Mouse (Mus musculus) mouse embryonic stem cell (cell line): ENCODE results near the gene Sccpdh.
"Not testable (repeated sequence)": the region's sequence is repeated elsewhere in the genome, so short reads cannot be mapped to it uniquely, and the experiment has no call there.

Experiments
- in situ Hi-C, 2 experiments: fragments of 300-500 bp; cut with MboI; formaldehyde crosslinking; loops; 1 replicate in 1 of 2; 3 replicates in 1 of 2; pipeline ENCODE4 v1.14.3; 2019 to 2020; ENCODE audit warnings: low sequenced_read_pairs in 2 of 2, low pct_unique_long_range_greater_than_20kb in 1 of 2, mixed read lengths in 1 of 2; ENCODE audit not compliant: unreplicated experiment in 1 of 2

Sccpdh gene

DNA sequence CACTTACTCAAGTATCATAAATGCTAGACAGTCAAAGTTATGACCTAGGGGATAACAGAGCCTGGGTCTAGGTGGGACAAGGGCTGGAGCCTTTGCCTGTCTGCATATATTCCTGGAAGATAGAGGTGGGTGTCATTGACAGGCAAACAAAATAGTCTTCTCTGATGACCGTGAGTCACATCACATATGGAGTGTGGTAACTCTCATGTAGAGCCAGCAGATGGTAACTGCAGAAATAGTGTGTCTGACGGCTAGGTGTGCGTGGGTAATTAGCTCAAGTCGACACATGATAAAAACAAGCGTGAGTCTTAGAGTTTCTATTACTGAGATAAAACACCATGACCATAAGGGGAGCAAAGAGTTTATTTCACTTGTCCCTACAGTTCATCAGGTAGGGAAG lies 4.9 kb upstream of the Sccpdh start:
- in situ Hi-C loops, result no loop called here

DNA sequence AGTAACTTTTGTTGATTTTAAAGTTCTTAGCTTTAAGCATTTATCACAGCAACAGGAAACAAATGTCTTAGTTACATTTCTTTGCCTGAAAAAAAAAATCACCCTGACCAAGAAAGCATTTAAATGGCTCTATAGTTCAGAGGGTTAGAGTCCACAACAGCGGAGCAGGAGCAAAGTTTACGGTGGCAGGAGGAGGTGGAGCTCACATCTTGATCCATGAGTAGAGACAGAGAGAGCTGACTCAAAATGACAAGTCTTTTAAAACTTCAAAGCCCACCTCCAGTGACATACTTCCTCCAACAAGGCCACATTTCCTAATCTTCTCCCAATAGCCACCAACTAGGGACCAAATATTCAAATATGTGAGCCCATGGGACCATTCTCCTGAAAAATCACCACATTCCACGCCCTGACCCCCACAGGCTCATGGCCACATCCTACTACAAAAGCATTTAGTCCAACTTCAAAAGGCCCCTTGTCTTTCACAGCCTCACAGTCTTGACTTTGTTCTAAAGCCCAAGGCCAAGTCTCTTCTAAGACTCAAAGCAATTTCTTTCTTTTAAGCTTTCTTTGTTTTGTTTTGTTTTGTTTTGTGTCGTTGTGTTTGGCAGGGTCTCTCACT lies 3.6 kb upstream of the Sccpdh start:
- in situ Hi-C loops, result no loop called here

DNA sequence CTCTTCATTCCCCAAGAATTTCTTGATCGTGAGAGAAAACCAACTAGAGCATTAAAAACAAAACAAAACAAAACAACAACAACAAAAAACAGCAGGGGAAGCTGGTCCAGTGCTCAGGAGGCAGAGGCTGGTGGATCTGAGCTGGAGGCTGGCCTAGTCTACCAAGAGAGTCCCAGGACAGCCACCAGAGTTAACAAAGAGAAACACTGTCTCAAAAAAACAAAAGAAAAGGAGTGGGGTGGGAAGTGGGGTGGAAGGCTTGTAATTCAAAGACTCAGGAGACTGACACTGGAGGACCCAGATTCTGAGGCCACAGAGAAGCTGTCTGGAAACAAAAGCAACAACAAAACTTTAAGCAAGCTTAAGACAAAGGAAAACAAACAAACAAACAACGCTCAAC lies 1.0 kb upstream of the Sccpdh start:
- in situ Hi-C loops, result no loop called here

GRCm38 (mm10) chr1:179667450-179667849 lies 560 bp upstream of the Sccpdh start:
- in situ Hi-C loops, result no loop called here

GRCm38 (mm10) chr1:179668836-179669537 lies 977 bp downstream of the Sccpdh start:
- in situ Hi-C loops, result no loop called here

GRCm38 (mm10) chr1:179674355-179674754 lies 6.3 kb downstream of the Sccpdh start:
- in situ Hi-C loops, result no loop called here

GRCm38 (mm10) chr1:179677031-179677430 lies 9.0 kb downstream of the Sccpdh start:
- in situ Hi-C loops, result no loop called here

- in situ Hi-C loops, result no loop called here
These were observed 11.3 kb downstream of the Sccpdh start for GRCm38 (mm10) chr1:179679326-179679725.

- in situ Hi-C loops, result not testable (repeated sequence)
These were observed 14.7 kb downstream of the Sccpdh start for GRCm38 (mm10) chr1:179682753-179683152.

- in situ Hi-C loops, result no loop called here
These were observed 18.3 kb downstream of the Sccpdh start for GRCm38 (mm10) chr1:179686348-179686747.

GRCm38 (mm10) chr1:179686781-179687180 lies 18.8 kb downstream of the Sccpdh start:
- in situ Hi-C loops, result no loop called here

- in situ Hi-C loops, result no loop called here
These were observed 19.3 kb downstream of the Sccpdh start for GRCm38 (mm10) chr1:179687305-179687704.

DNA sequence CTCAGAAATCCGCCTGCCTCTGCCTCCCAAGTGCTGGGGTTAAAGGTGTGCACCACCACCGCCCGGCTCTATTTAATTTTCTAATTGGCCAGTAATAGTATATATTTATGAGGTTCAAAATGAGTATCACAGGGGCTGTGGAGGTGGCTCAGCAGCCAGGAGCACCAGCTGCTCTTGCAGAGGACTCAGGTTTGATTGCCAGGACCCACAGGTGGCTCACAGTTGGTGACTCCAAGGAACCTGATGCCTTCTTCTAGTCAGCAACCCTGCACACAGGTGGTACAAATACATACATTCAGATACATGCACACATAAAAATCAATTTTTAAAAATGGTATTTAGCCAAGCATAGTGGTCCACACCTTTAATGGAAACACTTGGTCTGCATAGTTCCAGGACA lies 20.0 kb downstream of the Sccpdh start:
- in situ Hi-C loops, result no loop called here

GRCm38 (mm10) chr1:179688415-179688814 lies 20.4 kb downstream of the Sccpdh start:
- in situ Hi-C loops, result no loop called here

DNA sequence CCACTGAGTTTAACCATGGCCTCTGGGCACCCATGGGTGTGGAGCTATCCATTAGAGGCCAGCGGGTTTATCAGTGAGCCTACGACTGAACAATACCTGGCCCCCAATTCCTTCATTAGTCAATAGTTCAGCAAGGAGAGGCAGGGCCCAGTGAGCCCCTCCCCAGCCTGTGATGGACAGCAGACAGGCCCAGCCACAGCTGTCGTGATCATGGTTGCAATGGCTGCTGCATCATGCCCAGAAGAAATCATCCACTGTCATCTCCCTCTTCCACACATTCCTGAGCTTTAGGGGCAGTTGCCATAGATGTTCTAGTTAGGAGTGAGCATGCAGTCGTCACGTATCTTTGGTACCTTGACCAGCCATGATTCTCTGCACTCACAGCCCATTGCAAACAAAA lies 20.9 kb downstream of the Sccpdh start:
- in situ Hi-C loops, result no loop called here

GRCm38 (mm10) chr1:179689479-179689878 lies 21.5 kb downstream of the Sccpdh start:
- in situ Hi-C loops, result no loop called here

GRCm38 (mm10) chr1:179704150-179704549 lies 36.1 kb downstream of the Sccpdh start:
- in situ Hi-C loops, result no loop called here

DNA sequence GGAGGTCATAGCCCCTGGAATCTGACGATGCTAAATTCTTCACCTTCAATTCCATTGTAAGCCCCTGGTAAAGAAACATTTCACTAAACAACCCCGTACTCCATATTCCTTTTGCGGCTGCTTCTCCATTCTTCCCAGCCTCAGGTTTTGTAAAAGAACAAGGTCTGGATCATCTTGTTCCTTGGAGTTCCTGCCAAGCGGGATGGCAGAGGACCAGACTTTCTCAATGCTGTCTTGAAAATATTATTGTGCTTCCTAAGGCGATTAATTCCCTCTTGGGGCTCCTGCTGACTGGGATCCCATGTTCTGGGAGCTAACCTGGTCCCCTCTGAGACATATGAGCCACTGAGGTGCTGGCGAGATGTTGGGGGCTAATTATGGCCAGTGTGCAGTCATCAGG lies 37.1 kb downstream of the Sccpdh start:
- in situ Hi-C loops, result no loop called here

DNA sequence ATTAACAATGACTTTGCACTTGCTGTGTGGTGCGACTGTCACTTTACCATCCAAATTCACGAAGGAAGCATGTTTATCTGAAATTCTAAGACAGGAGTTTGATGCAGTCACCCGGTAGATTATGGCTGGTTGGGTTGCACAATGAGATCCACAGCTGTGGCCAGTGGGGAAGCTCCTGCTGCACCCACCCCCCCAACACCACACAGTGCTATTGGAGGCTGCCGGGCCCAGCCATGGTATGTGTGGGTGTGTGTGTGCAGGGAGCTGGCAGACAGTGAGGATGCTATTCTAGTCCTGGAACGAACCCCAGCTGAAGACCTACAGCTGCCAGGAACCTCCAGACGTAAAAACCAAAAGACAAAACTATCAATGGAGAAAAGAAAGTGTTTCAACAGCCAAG lies 41.4 kb downstream of the Sccpdh start:
- in situ Hi-C loops, result no loop called here

- in situ Hi-C loops, result no loop called here
These were observed 42.7 kb downstream of the Sccpdh start for GRCm38 (mm10) chr1:179710739-179711138.
